Mouse (Mus musculus) forebrain, postnatal 0 days (tissue): Measurements from ENCODE around the gene As3mt. TPM values are rescaled to one million over a fixed set of nuclear protein-coding genes. Genes with fewer than 3 reads are reported as not detected.

Experiments
- ATAC-seq: fragments of 200-750 bp; cut with Nextera tagmentation; 2 replicates; pipeline ENCODE4 v1.8.0; 2017; ENCODE audit warnings: mild to moderate bottlenecking, moderate library complexity
- DNase-seq: peaks from one replicate; pipeline ENCODE4 v3.0.0-alpha.2; 2015
- H3K27ac ChIP-seq: fragments of 300-500 bp; sonication (generic); 2 replicates; pipeline ENCODE4 v1.5.1; 2014; ENCODE audit warnings: low read depth, mild to moderate bottlenecking, antibody characterized with exemption, low read length, moderate library complexity, mixed read lengths
- H3K27me3 ChIP-seq: fragments of 300-500 bp; sonication (generic); 2 replicates; pipeline ENCODE4 v1.6.1; 2014; ENCODE audit warnings: mild to moderate bottlenecking, low read length, mixed read lengths; ENCODE audit not compliant: insufficient read depth
- H3K36me3 ChIP-seq: fragments of 300-500 bp; sonication (generic); 2 replicates; pipeline ENCODE4 v1.6.1; 2014; ENCODE audit warnings: mild to moderate bottlenecking, moderate library complexity; ENCODE audit not compliant: insufficient read depth
- H3K4me1 ChIP-seq: fragments of 300-500 bp; sonication (generic); 2 replicates; pipeline ENCODE4 v1.6.1; 2014; ENCODE audit warnings: antibody characterized with exemption; ENCODE audit not compliant: insufficient read depth
- H3K4me2 ChIP-seq: fragments of 300-500 bp; sonication (generic); 2 replicates; pipeline ENCODE4 v1.6.1; 2014; ENCODE audit warnings: low read depth, mild to moderate bottlenecking, moderate library complexity
- H3K4me3 ChIP-seq: fragments of 300-500 bp; sonication (generic); 2 replicates; pipeline ENCODE4 v1.5.1; 2014; ENCODE audit warnings: low read depth, low read length, mixed read lengths
- H3K9ac ChIP-seq: fragments of 300-500 bp; sonication (generic); 2 replicates; pipeline ENCODE4 v1.6.1; 2014; ENCODE audit warnings: mild to moderate bottlenecking
- H3K9me3 ChIP-seq: fragments of 300-500 bp; sonication (generic); 2 replicates; pipeline ENCODE4 v1.6.1; 2016; ENCODE audit warnings: low read length
- CTCF ChIP-seq: sonication (generic); IDR thresholded peaks from 2 replicates; pipeline ENCODE4 v1.5.1; 2016; ENCODE audit warnings: antibody characterized with exemption, control low read depth, low read depth
- WGBS: fragments of 180-500 bp; shearing (Covaris S2); extraction: QIAGEN DNeasy Blood & Tissue Kit; methylation state at CpG from one replicate; pipeline ENCODE4 v1.1.7; 2014; 5-methylcytosine and 5-hydroxymethylcytosine counted together
- polyA plus RNA-seq: library from polyadenylated mRNA; unstranded; fragments of >200 nt; fragmentation: Nextera tagmentation; extraction: Ambion mirVana; gene quantifications from 2 replicates; pipeline ENCODE4 v1.2.1, GENCODE M21; 2015
- total RNA-seq: library from RNA; depleted of rRNA; stranded (reverse); fragments of >200 nt; gene quantifications from 2 replicates; pipeline ENCODE4 v1.2.3, GENCODE M21; 2014

As3mt gene
- total and polyA plus RNA-seq, 2 experiments from 2014 or later = 17.4 to 18.4 TPM

GRCm38 (mm10) chr19:46667300-46667699, 40.0 kb upstream of the As3mt start:
- peaks cover 7% of the 10 kb centered on the region; the same call in 1 of the 2 replicates for H3K4me1 ChIP-seq
- no peak for TF ChIP-seq CTCF
- no peak overlapping the region for H3K27ac ChIP-seq
- H3K36me3 ChIP-seq = no peaks in the 10 kb centered on the region
- H3K4me3 ChIP-seq = no peak overlapping the region
- no peaks in the 10 kb centered on the region for H3K9me3 ChIP-seq
- no peaks in the 10 kb centered on the region for H3K27me3 ChIP-seq
- H3K4me2 ChIP-seq = no peak overlapping the region
- 74% methylated on average over 11 of the region's 11 CpGs for WGBS
- no peak overlapping the region for H3K9ac ChIP-seq
- no peak for DNase-seq
- ATAC-seq = no peak

GRCm38 (mm10) chr19:46668263-46668662, 39.0 kb upstream of the As3mt start:
- DNase-seq (no peak), ATAC-seq (no peak)
- no peak overlapping the region for H3K4me2 ChIP-seq
- H3K9ac ChIP-seq = no peak overlapping the region
- H3K36me3 ChIP-seq = no peaks in the 10 kb centered on the region
- no peak for TF ChIP-seq CTCF
- H3K27ac ChIP-seq = no peak overlapping the region
- H3K27me3 ChIP-seq = no peaks in the 10 kb centered on the region
- H3K4me1 ChIP-seq = peaks cover 7% of the 10 kb centered on the region; the same call in 1 of the 2 replicates
- 86% methylated on average over 10 of the region's 10 CpGs for WGBS
- H3K4me3 ChIP-seq = no peak overlapping the region
- no peaks in the 10 kb centered on the region for H3K9me3 ChIP-seq

GRCm38 (mm10) chr19:46669802-46670201, 37.5 kb upstream of the As3mt start:
- Histone ChIP-seq H3K9me3 (no peaks in the 10 kb centered on the region), H3K4me2 (no peak overlapping the region), H3K4me1 (peaks cover 7% of the 10 kb centered on the region; the same call in 1 of the 2 replicates), H3K36me3 (no peaks in the 10 kb centered on the region), H3K4me3 (no peak overlapping the region), H3K9ac (no peak overlapping the region), H3K27me3 (no peaks in the 10 kb centered on the region), H3K27ac (no peak overlapping the region)
- 86% methylated on average over 5 of the region's 5 CpGs for WGBS
- DNase-seq = no peak
- TF ChIP-seq CTCF = no peak
- no peak for ATAC-seq

- H3K27me3 ChIP-seq = no peaks in the 10 kb centered on the region
- 35% methylated on average over 13 of the region's 13 CpGs for WGBS
- H3K4me2 ChIP-seq = no peak overlapping the region
- H3K36me3 ChIP-seq = no peaks in the 10 kb centered on the region
- no peak overlapping the region for H3K4me3 ChIP-seq
- ATAC-seq (peak; percentile 79), DNase-seq (peak; percentile 75)
- no peak overlapping the region for H3K27ac ChIP-seq
- no peaks in the 10 kb centered on the region for H3K9me3 ChIP-seq
- no peak overlapping the region for H3K9ac ChIP-seq
- TF ChIP-seq CTCF = peak; percentile 91
- peaks cover 1% of the 10 kb centered on the region; the same call in 1 of the 2 replicates for H3K4me1 ChIP-seq
Measured at GRCm38 (mm10) chr19:46670691-46671090, 36.6 kb upstream of the As3mt start.

GRCm38 (mm10) chr19:46672766-46673418, 34.4 kb upstream of the As3mt start, which contains the start of gene Cyp17a1:
Cyp17a1 (minus strand) TSS chr19:46673172.
- no peak for ATAC-seq
- Histone ChIP-seq H3K9ac (no peak within 1 kb of the TSS), H3K36me3 (no peaks in the 10 kb centered on the region), H3K4me2 (no peak within 1 kb of the TSS), H3K9me3 (no peaks in the 10 kb centered on the region), H3K27ac (no peak within 1 kb of the TSS), H3K4me3 (no peak within 1 kb of the TSS), H3K4me1 (no peaks in the 10 kb centered on the region), H3K27me3 (no peaks in the 10 kb centered on the region)
- DNase-seq = no peak
- no peak for TF ChIP-seq CTCF
- 69% methylated on average over 5 of the region's 5 CpGs for whole genome bisulfite sequencing

GRCm38 (mm10) chr19:46675641-46676040, 31.6 kb upstream of the As3mt start:
- no peak for DNase-seq
- WGBS = 83% methylated on average over 3 of the region's 3 CpGs
- no peaks in the 10 kb centered on the region for H3K4me1 ChIP-seq
- H3K9me3 ChIP-seq = no peaks in the 10 kb centered on the region
- no peak for TF ChIP-seq CTCF
- no peaks in the 10 kb centered on the region for H3K27me3 ChIP-seq
- no peak overlapping the region for H3K9ac ChIP-seq
- H3K4me2 ChIP-seq = no peak overlapping the region
- no peak overlapping the region for H3K27ac ChIP-seq
- ATAC-seq = no peak
- no peaks in the 10 kb centered on the region for H3K36me3 ChIP-seq
- H3K4me3 ChIP-seq = no peak overlapping the region

GRCm38 (mm10) chr19:46679720-46680383, 27.4 kb upstream of the As3mt start:
- no peaks in the 10 kb centered on the region for H3K27me3 ChIP-seq
- no peaks in the 10 kb centered on the region for H3K36me3 ChIP-seq
- 73% methylated on average over 12 of the region's 12 CpGs for WGBS
- H3K4me2 ChIP-seq = no peak overlapping the region
- DNase-seq (no peak), ATAC-seq (no peak)
- no peak overlapping the region for H3K9ac ChIP-seq
- H3K27ac ChIP-seq = no peak overlapping the region
- H3K9me3 ChIP-seq = no peaks in the 10 kb centered on the region
- no peak overlapping the region for H3K4me3 ChIP-seq
- no peaks in the 10 kb centered on the region for H3K4me1 ChIP-seq
- no peak for TF ChIP-seq CTCF
